Mouse (Mus musculus): ENCODE data around the gene Scamp2. TPM values are rescaled to one million over a fixed set of nuclear protein-coding genes. Genes with fewer than 3 reads are reported as not detected.

Gene Scamp2
- total RNA-seq, 1 experiment, result 51.7 TPM

DNA sequence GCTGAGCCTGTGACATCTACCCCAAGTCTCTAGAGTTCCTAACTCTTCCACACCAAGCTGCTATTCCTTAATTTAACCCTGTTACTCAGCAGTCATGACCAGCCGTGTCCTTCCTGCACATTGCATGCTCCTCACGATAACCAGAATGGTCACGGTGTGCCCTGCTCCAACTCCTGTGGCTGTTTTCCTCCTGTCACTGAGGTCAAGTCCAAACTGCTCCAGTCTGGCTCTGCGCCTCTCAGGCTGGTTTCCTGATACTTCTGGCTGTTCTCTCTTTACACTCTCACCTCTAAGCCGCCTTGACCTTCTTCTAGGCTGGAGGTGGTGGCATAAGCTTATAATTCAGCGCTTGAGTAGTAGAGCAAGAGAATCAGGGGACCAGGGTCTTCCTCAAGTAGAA is 7.8 kb downstream of the Scamp2 start:
- H3K9me3 ChIP-seq (ENCODE audit: control insufficient read depth, insufficient read depth, low read depth, low read length), result no peaks in the 10 kb centered on the region
- no peak overlapping the region for H3K27ac ChIP-seq (ENCODE audit: insufficient read depth, low read depth, low read length, poor library complexity, severe bottlenecking)
- H3K36me3 ChIP-seq (ENCODE audit: control insufficient read depth, insufficient read depth, low read length, poor library complexity, severe bottlenecking), result peaks cover 14% of the 10 kb centered on the region; the same call in 1 of the 2 replicates
- in situ Hi-C loops (cut with MboI; ENCODE audit: low sequenced_read_pairs in 2 of 2, unreplicated experiment in 2 of 2), result no loop called here
- TF ChIP-seq ZC3H11A (IDR thresholded peaks at IDR 0.05; ENCODE audit: borderline replicate concordance, low read depth, low read length) (no peak), ZNF384 (IDR thresholded peaks at IDR 0.05; ENCODE audit: low read depth, low read length) (no peak), MAFK (IDR thresholded peaks at IDR 0.05; ENCODE audit: insufficient read depth, low read depth, low read length) (no peak), HCFC1 (IDR thresholded peaks at IDR 0.05; ENCODE audit: borderline replicate concordance, insufficient read depth, low read length) (no peak), CHD2 (IDR thresholded peaks at IDR 0.05; ENCODE audit: low read depth, low read length) (no peak)
- no peak overlapping the region for H3K4me3 ChIP-seq (ENCODE audit: insufficient read depth in 1 of 2, low read depth in 1 of 2, low read length in 2 of 2, poor library complexity in 1 of 2, severe bottlenecking in 1 of 2)
- no peak overlapping the region; the same call in 1 of the 2 replicates for H3K9ac ChIP-seq (ENCODE audit: insufficient read depth, low read depth, low read length, poor library complexity, severe bottlenecking)
- no peak for DNase-seq (ENCODE audit: low read depth, low spot score)
- H3K4me1 ChIP-seq (ENCODE audit: control insufficient read depth in 2 of 2, insufficient read depth in 2 of 2, low read length in 2 of 2, poor library complexity in 1 of 2), result peaks cover 2 to 15% of the 10 kb centered on the region in 2 experiments; a peak in 1 of 4 replicates

DNA sequence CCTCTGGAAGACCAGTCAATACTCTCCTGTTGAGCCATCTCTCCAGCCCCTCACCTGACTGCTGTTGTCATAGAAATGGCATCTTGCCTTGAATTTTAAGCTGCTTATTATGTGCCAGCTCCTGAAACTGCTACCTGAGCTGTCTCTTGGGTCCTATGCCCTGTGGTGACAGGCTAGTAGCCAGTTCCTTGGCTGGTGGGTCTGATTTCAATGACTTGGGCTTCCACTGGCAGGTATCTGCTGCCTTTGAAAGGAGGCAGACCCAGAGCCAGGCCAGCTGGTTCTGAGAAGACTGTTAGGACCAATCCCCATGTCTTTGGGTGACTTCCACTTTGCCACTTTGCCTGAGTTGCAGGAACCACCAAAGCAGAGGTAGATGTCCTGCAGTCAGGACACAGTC is 13.7 kb downstream of the Scamp2 start:
- DNase-seq (ENCODE audit: low read depth, low spot score), result no peak
- no peak overlapping the region for H3K9ac ChIP-seq (ENCODE audit: insufficient read depth, low read depth, low read length, poor library complexity, severe bottlenecking)
- H3K27ac ChIP-seq (ENCODE audit: insufficient read depth, low read depth, low read length, poor library complexity, severe bottlenecking), result no peak overlapping the region
- H3K4me3 ChIP-seq (ENCODE audit: insufficient read depth in 1 of 2, low read depth in 1 of 2, low read length in 2 of 2, poor library complexity in 1 of 2, severe bottlenecking in 1 of 2), result no peak overlapping the region
- in situ Hi-C loops (cut with MboI; ENCODE audit: low sequenced_read_pairs in 2 of 2, unreplicated experiment in 2 of 2), result no loop called here
- H3K9me3 ChIP-seq (ENCODE audit: control insufficient read depth, insufficient read depth, low read depth, low read length), result no peaks in the 10 kb centered on the region
- H3K36me3 ChIP-seq (ENCODE audit: control insufficient read depth, insufficient read depth, low read length, poor library complexity, severe bottlenecking), result peaks cover 11% of the 10 kb centered on the region; the same call in 1 of the 2 replicates
- TF ChIP-seq ZC3H11A (IDR thresholded peaks at IDR 0.05; ENCODE audit: borderline replicate concordance, low read depth, low read length) (no peak), CHD2 (IDR thresholded peaks at IDR 0.05; ENCODE audit: low read depth, low read length) (no peak), ZNF384 (IDR thresholded peaks at IDR 0.05; ENCODE audit: low read depth, low read length) (no peak), MAFK (IDR thresholded peaks at IDR 0.05; ENCODE audit: insufficient read depth, low read depth, low read length) (no peak), HCFC1 (IDR thresholded peaks at IDR 0.05; ENCODE audit: borderline replicate concordance, insufficient read depth, low read length) (no peak)
- no peaks in the 10 kb centered on the region for H3K4me1 ChIP-seq (ENCODE audit: control insufficient read depth in 2 of 2, insufficient read depth in 2 of 2, low read length in 2 of 2, poor library complexity in 1 of 2)

DNA sequence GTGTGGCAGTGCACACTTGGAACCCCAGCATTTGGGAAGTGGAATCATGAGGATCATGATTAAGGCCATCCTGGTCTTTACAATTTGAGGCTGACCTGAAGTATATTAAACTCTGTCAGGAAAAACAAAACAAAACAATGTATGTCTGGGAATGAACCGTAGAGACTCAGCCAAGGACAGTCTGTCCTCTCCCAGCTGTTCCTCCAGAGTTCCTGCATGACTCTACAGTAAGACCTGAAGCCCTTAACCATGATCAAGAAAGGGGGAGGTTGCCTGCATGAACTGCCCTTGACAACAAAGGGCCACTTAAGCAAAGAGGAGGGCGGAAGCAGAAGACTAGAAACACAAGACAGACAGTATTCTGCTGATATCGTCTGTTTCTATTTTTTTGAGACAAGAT is 14.8 kb downstream of the Scamp2 start:
- H3K9me3 ChIP-seq (ENCODE audit: control insufficient read depth, insufficient read depth, low read depth, low read length), result no peaks in the 10 kb centered on the region
- in situ Hi-C loops (cut with MboI; ENCODE audit: low sequenced_read_pairs in 2 of 2, unreplicated experiment in 2 of 2), result no loop called here
- DNase-seq (ENCODE audit: low read depth, low spot score), result no peak
- no peak overlapping the region for H3K9ac ChIP-seq (ENCODE audit: insufficient read depth, low read depth, low read length, poor library complexity, severe bottlenecking)
- TF ChIP-seq MAFK (IDR thresholded peaks at IDR 0.05; ENCODE audit: insufficient read depth, low read depth, low read length) (no peak), ZC3H11A (IDR thresholded peaks at IDR 0.05; ENCODE audit: borderline replicate concordance, low read depth, low read length) (no peak), HCFC1 (IDR thresholded peaks at IDR 0.05; ENCODE audit: borderline replicate concordance, insufficient read depth, low read length) (no peak)
- H3K36me3 ChIP-seq (ENCODE audit: control insufficient read depth, insufficient read depth, low read length, poor library complexity, severe bottlenecking), result peaks cover 8% of the 10 kb centered on the region; the same call in 1 of the 2 replicates
- no peak overlapping the region for H3K27ac ChIP-seq (ENCODE audit: insufficient read depth, low read depth, low read length, poor library complexity, severe bottlenecking)
- no peak overlapping the region for H3K4me3 ChIP-seq (ENCODE audit: insufficient read depth in 1 of 2, low read depth in 1 of 2, low read length in 2 of 2, poor library complexity in 1 of 2, severe bottlenecking in 1 of 2)
- no peaks in the 10 kb centered on the region for H3K4me1 ChIP-seq (ENCODE audit: control insufficient read depth in 2 of 2, insufficient read depth in 2 of 2, low read length in 2 of 2, poor library complexity in 1 of 2)

DNA sequence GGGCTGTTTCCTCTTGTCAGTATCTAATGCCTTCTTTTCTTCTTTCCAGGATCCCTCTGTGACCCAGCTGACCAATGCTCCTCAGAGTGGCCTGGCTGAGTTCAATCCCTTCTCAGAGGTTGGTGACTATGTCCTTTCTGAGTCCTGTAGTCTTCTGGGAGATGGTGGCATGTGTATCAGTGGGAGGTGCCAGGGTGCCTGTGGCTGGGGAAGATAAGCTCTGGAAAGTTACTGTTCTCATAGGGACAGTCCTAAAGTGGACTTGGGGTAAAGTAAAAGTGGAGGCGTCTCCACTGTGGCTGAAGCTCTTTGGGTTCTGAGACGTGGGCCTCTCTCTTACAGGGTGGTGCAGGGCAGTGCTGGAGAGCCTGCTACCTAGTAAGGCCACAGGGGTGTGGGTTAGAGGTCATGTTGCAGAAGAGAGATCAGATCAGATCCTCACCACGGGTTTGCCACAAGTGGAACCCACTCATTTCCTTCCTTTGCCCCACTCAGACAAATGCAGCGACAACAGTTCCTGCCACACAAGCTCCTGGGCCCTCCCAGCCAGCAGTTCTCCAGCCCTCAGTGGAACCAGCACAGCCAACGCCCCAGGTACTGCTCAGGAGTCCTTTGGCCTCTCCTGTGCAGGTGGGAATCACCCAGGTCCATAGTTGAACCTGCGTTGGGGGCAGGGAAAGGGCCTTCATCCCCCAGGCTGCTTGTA is 16.6 kb downstream of the Scamp2 start:
- H3K4me3 ChIP-seq (ENCODE audit: insufficient read depth in 1 of 2, low read depth in 1 of 2, low read length in 2 of 2, poor library complexity in 1 of 2, severe bottlenecking in 1 of 2), result no peak overlapping the region
- in situ Hi-C loops (cut with MboI; ENCODE audit: low sequenced_read_pairs in 2 of 2, unreplicated experiment in 2 of 2), result no loop called here
- TF ChIP-seq ZC3H11A (IDR thresholded peaks at IDR 0.05; ENCODE audit: borderline replicate concordance, low read depth, low read length) (no peak), MAFK (IDR thresholded peaks at IDR 0.05; ENCODE audit: insufficient read depth, low read depth, low read length) (no peak), HCFC1 (IDR thresholded peaks at IDR 0.05; ENCODE audit: borderline replicate concordance, insufficient read depth, low read length) (no peak), CHD2 (IDR thresholded peaks at IDR 0.05; ENCODE audit: low read depth, low read length) (no peak), ZNF384 (IDR thresholded peaks at IDR 0.05; ENCODE audit: low read depth, low read length) (no peak)
- no peak overlapping the region for H3K9ac ChIP-seq (ENCODE audit: insufficient read depth, low read depth, low read length, poor library complexity, severe bottlenecking)
- no peaks in the 10 kb centered on the region for H3K4me1 ChIP-seq (ENCODE audit: control insufficient read depth in 2 of 2, insufficient read depth in 2 of 2, low read length in 2 of 2, poor library complexity in 1 of 2)
- no peak overlapping the region for H3K27ac ChIP-seq (ENCODE audit: insufficient read depth, low read depth, low read length, poor library complexity, severe bottlenecking)
- no peak for DNase-seq (ENCODE audit: low read depth, low spot score)
- H3K36me3 ChIP-seq (ENCODE audit: control insufficient read depth, insufficient read depth, low read length, poor library complexity, severe bottlenecking), result peaks cover 13% of the 10 kb centered on the region
- H3K9me3 ChIP-seq (ENCODE audit: control insufficient read depth, insufficient read depth, low read depth, low read length), result no peaks in the 10 kb centered on the region

Data from ES-E14 (cell line).